Mouse (Mus musculus): ENCODE measurements at regions not wholly inside any gene's neighbourhood (a gene's known extent, or its start where the extent isn't known, plus 50 kb on each side); places are given as distances from the start of the nearest gene placed in this dataset.

DNA sequence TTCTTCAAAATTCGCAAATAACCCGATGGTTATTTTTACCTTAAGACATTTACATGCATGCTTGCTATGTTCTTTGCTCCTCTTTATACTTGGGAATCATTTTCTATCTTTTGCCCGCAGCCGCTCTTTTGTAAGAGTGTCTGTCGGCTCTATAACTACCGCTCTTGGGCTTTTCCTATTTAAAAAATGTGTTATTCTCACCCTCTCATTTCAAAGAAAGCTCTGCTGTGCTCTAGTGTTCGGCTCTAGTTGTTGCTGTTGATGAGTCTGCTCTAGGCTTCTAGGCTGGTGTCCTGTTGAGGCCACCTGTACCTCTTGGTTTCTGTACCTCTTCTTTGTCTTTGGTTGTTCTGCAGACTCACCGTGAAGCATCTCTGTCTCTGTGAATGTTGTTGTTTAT lies 343.7 kb downstream of the Foxo1 start:
- TF ChIP-seq CTCF (conservative IDR thresholded peaks at IDR 0.05; ENCODE audit: insufficient read depth, insufficient read length, low read depth, low read length), result no peak
- no peak for TF ChIP-seq POLR2A (IDR thresholded peaks at IDR 0.05; ENCODE audit: low read depth, low read length)

Data from kidney, adult 2 months (tissue).